Mouse (Mus musculus) brain, embryonic 18.5 days (tissue): ENCODE results near the gene Alg5.

Experiments used
- DNase-seq: peaks from one replicate; pipeline ENCODE4 v3.0.0-alpha.2; 2012; ENCODE audit warnings: low read depth, low spot score

Alg5 gene

DNA sequence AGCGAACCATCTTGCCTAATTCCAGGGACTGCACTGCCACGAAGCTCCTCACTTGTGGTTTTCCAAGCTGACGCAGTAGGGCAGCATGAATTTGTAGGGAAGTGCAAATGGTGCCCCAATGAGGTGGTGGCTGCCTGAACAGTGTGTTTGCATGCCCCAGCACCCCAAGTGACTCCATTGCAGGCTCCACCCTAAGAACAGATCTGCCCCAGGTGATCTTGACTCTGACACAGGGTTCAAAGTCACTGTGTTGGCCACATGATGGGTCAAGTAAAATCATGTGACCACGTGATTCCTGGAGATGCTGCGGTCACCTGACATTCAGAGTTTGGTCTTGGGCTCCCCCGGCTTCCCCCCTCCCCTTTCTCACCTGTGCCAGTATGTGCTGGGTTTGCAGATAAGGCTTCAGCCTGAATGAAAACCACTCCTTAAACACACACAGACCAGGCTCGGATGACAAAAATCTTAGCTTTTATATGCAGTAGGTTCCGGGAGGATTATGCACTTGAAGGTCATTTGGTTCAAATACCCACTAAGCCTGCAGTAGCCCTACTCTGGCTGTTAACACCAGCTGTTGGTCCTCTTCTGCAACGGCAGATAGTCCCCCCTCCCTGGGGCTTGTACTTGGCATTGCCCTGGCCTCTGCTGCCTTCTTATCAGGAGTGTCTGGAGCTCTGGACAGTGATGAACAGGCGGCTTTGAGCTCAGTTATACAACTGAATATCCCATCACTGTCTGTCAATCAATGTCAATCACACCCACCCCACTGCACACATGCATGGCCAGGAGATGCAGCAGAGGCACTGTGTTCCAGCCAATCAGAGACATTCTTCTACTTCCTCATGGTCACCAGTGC is 56.7 kb downstream of the Alg5 start:
- DNase-seq, result no peak

DNA sequence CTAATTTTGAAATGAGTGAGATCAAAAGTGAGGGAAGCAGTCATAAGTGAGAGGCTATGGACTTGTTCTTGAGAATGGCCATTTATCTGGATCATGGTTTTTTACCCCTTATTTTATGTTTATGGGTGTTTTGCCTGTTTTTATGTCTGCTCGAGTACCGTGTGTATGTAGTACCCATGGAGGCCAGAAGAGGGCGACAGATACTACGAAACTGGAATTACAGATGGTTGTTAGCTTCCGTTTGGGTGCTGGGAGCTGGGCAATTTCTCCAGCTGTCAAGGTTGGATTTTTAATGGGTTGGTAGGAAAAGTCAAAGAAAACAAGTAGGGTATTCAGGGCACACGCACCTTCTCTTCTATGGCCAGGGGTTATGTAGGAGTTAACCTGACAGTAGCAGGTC is 58.4 kb downstream of the Alg5 start:
- no peak for DNase-seq

DNA sequence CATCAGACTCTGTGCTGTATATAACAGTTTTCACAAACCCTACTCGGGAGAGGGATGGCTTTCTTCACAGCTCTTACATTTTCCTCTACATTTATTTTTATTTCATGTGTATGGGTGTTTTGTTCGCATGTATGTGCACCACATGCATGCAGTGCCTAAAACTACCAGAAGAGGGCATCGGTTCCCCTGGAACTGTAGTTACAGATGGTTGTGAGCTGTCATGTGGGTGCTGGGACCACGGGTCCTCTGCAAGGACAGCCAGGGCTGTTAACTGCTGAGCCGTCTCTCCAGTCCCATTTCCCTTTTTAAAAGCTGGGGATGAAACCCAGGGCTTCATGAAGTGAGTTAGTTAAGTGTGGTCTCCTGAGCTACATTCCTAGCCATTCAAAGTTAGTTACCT is 60.0 kb downstream of the Alg5 start:
- DNase-seq, result no peak

DNA sequence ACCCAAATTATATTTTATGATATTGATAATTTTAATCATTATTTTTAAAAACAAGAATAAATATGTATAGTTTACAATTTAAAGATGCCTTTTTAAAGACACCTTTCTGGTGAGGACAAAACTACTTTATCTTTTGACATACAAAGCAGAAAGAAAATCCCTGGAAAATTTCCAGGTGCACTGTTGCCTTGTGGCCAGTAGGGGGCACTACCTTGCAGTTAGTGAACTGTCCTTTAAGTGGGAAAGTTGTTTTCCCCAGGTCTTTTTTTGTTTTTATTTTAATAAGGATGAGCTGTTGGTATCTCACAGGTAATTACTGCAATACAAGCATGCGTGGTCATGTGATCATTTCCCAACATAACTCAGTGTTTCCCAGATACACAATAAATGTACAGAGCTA is 60.5 kb downstream of the Alg5 start:
- no peak for DNase-seq

DNA sequence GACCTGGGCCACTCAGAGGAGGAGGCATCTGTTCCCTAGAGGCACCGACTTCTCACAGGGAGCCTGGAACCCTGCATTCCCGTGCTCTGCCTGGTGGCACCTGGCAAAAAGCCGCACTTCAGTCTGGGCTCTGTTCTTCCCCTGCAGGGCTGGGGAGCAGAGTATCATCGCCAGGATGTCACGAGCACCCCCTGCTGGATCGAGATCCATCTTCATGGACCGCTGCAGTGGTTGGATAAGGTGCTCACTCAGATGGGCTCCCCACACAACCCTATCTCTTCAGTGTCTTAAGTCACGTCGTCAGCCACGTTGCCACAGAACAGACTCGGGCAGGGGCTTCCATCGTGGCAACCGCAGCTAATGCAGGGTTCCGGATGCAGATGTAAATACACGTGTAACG is 61.9 kb downstream of the Alg5 start:
- DNase-seq, result no peak
